Mouse (Mus musculus) lung, postnatal 10 days (tissue): ENCODE data around the gene Fam213b.

ENCODE experiments used
- DNase-seq: peaks from one replicate; pipeline ENCODE4 v3.0.0; 2021

Fam213b gene

DNA sequence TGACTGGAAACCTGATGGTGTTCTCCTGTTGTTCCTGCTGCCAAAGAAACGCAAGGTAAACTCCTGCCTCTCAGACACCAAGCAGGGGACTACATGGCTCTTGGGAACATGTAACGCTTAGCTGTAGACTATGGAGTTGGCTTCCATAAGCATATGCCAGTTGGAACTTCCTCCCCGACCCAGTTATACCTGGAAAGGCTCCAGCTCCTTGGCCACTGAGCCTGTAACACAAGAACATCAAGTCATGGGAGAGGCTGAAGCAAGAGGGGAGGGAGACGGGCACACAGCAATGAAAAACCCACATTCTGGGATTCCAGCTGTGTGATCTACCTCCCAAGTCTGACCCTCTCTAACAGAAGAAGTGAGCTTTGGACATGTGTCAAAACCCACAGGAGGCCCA is 23.4 kb upstream of the Fam213b start:
- no peak for DNase-seq

DNA sequence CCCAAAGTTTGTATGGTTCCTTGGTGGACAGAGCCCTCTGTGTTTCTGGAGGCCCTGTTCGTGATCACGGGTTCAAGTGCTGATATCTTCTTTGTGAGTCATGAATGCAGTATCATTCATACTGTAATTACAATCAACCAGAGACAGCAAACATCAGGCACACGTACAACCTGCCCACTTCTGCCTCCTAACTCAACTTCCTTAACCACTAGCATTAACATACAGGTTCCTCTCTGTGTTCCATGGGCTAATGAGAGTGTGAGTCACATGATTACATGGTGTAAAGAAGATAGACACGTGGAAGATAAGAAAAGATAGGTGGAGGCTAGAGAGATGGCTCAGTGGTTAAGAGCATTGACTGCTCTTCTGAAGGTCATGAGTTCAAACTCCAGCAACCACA is 17.7 kb upstream of the Fam213b start:
- DNase-seq, result no peak

DNA sequence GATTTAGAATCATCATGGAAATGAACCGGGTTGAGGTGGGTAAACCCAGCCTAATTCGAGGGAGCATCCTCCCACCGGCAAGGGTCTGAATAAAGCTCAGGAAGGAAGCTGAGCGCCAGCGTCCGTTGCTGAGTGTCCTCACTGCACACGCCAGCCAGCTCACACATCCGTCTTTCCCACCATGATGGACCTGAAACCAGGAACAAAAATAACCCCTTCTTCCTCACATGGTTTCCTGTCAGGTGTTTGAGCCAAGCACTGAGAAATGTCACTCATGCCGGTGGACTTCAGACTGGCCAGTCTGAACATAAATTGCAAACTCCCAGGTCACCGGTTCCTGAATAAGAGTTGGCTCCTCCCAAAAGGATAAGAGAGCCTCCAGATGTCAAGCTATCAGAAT is 16.4 kb upstream of the Fam213b start:
- no peak for DNase-seq

DNA sequence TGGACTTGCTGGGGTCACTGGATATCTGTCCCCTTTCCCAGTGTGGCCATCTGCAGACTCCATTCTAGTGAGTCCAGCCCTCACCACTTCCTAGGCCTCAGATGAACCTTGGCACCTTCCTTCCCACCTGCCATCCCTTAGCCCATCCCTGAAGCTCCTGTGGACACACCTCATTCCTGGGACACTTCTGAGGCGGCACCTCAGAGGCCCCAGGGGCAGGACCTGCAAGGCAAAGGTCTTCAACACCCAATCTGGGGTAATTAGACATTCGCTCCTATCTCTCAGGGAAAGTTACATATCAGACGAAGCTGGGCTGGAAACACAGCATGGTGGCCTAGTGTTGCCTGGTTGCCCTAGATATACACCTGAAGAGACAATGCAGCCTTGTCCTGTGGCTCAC is 15.8 kb upstream of the Fam213b start:
- DNase-seq, result no peak

DNA sequence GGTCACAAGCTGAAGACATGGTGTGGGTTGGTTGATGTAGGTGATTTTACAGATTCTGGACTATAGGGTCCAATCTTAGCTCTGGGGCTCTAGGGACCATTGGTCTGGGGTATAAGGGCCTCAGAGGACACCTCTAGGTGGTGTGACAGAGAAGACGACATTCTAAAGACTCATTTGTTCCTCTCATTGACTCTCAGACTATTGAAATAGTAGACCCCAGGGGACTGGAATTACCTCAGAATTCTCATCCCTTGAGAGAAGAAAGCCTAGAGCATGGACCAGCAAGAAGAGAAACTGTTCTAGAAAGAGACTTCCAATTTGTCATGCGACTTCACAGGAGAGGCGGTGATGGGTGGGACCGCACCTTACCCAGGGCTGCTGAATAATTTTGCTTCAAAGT is 15.3 kb upstream of the Fam213b start:
- DNase-seq, result no peak

DNA sequence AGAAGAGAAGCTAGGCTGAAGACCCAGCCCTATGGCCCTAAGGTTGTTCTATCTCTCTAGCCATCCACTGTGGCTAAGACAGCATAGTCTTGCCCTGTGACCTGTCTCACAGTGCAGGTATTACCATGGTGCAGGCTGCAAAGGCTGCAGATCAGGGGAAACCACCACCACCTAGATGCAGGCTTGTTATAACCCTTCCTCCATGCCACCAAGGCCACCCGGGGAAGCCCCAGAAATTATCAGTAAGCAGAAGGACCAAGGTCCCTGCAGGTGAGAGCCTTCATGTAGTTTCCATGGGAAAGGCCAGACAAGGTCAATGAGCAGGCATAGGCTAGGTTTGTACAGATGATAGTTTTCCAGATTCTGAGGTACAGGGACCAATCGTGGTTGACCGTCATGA is 14.9 kb upstream of the Fam213b start:
- DNase-seq, result no peak

DNA sequence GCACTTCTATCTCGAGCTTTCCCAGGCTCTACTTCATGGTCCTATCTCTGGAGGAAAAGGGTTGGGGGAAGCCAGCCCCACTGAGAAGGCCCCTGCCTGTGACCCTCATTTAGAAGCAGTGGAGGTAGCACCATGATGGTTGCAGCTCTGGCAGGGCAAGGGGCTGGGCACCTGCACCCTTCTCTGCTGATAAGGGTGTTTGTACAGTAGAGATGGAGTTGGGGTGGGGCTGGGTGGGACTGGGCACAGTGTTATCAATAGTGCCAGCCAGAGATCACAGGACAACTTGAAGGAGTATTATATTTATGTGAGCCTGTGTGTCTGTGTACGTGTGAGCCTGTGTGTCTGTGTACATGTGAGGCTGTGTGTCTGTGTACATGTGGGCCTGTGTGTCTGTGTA is 12.7 kb upstream of the Fam213b start:
- no peak for DNase-seq

DNA sequence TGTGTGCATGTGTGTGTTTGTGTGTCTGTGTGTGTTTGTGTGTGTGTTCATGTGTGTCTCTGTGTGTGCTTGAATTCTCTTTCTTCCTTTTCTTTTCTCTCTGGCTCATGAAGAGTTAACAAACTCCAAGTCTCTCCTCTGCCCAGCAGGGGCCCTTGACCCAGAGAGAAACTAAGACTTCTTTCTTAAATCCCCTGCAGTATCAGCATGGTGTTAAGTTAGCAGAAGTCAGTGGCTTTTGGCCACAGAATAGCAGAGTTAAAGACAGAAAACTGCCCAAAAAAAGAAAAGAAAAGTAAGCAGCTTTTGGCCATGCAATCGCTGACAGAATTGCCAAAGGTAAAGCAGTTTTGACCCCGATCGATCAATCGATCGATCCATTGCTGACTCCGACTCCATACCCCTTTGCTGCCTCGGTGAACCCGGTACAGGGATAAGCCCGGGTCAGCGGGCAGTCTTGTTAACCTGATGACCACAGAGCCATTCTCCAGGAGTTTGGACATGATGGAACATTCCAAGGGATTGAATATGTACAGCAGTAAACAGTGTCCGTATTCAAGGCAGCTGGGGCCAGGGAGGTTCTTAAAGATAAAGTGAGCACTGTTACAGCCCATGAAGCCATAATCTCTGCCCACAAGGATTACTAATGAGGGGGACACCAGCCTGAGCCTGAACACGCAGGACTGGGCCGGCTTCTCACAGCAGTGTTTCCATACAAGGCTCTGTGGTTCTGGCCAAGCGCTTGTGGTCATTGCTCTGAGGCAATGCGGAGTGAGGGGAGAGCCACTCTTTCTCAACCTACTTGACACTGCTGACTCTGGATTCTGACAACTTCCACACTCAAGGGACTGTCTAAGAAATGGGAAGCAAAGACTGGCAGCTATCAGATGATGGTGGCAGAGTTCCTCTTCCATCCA is 11.9 kb upstream of the Fam213b start:
- peak; percentile 46 for DNase-seq

DNA sequence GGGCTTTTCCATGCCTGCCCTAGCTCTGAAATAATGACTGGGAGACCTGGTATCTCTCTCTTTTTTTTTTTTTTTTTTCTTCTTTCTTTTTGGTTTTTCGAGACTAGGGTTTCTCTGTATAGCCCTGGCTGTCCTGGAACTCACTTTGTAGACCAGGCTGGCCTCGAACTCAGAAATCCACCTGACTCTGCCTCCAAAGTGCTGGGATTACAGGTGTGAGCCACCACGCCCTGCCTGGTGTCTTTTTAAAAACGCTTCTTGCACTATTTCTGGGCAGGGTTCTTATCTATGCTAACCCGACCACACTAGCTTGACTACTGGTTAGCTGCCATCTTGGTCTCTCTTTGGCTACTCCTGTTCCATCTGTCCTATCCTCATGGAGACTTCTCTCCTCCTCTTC is 9.6 kb upstream of the Fam213b start:
- no peak for DNase-seq

DNA sequence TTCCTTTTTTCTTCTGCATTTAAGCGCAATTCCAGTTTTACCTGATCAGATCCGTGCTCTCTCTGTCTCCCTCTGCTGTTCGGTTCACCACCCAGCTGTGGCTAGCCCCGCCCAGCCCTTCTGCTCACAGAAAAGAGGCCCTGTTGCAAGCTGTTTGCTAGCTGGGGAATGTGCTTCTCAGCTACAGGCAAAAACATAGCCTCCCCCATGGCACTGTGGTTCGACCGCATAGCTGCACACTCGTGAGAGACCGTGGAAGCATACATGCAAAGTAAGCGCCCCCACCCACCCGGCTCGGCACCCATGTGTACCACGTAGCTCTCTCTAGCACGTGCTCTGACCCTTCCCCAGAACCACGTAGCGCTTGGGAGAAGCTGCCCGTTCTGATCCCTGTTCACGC is 8.9 kb upstream of the Fam213b start:
- peak; percentile 88 for DNase-seq

DNA sequence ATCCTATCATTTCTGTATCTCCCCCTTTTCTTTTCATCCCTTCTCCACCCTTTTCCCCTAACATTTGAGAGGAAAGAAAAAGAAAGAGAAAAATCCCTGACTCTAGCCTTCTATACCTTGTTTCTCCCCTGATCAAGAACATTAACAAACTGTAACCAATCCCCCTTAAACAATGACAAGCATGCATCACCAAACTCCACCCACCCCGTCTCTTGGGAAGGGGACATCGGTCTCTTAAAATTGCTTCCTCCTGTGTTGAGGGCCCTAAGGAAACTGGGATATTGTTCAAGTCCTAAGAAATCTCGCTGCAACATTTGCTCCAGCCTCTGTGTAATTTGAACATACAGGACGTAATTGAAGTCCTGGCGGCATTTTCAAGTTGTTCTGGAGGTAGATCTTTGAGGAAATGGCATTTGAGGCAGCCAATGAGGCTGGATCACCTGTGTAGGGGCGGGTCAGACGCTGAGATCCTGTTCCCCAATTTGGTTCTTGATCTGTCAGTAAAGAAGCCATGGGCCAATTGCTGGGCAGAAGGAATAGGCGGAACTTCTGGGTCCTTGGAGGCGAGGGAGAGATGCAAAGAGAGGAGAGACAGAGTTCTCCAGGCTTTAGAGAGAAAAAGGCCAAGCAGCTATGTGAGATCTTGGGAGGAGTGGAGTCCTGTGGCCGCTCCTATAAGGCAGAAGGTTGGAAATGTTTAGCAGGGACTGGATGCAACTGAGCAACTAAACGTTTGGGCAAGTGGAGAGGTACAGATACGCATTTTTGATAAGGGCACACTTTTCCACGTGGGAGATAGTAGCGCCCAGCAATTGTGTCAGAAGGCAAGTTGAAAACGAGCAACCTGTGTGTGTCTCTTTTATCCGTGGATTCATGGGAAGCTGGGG is 5.5 kb upstream of the Fam213b start:
- peak; percentile 85 for DNase-seq

DNA sequence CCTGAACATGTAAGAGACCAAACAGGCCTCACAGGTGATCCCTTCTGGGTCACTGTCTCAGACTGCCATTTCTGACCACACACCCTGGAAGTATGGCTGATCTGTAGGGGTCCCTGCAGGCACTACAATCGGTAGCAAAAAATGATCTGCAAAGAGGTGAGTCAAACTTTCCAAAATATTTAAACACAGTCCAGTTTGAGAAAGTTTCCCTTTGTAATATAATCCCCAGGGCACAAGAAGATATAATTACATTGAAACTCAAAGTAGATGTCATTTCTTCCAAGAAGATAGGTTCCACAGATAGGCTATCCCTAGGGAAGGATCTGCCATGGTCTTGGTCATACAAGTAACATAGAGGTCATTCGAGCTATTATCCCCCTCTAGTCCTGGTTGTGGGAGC is 3.4 kb upstream of the Fam213b start:
- no peak for DNase-seq

DNA sequence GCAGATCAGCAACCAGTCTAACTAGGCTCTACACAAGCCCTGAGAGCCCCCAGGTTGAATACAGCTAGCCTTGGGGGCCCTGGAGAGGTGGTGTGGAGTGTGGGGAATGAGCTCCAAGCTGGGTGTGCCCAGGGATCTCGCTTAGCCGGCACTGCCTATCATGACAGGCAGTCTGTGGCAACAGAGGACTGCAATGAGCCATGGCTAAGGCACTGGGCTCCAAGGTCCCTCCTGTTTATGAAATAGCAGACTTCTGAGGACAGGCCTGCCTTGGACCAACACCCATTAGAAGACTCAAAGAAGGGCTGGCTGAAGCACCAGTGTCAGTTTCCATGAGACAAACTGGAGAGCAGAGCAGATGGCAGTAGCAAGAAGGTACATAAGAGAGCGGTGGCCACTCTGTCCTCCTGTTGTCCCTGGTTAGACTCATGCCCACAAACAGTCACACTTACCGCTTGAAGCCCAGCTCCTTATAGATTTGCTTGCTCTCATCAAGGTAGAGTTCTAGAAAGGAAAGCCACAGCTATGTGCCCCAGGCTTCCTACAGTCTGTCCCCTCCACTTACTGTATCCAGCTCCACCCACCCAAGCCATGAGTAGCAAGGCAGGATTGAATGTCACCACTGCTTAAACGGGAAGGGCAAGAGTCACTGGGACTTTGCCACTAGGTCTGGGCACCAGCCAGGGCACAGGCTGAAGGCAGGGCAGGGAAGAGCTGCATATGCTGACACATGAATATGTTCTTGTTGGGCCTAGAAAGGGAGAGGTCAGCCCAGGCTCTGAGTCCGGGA is 1.1 kb downstream of the Fam213b start:
- DNase-seq, result no peak

DNA sequence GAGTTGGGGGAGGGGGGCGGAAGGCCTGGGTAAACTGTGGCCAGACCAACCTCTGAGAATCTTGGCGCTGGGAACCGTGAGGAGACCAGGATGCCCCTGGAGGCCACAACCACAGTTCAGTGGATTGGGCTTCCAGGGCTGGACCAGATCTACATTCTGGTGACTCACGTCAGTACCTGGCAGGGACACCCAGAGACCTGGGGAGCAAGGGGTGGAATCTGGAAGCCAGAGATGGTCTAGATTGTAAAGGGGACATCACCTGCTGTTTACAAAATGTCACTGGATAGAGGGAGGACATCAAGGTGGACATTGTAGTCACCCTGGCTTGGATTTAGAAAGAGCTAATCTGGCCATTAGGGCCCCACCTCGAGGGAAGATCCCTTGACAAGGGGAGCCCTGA is 3.4 kb downstream of the Fam213b start:
- DNase-seq, result no peak

DNA sequence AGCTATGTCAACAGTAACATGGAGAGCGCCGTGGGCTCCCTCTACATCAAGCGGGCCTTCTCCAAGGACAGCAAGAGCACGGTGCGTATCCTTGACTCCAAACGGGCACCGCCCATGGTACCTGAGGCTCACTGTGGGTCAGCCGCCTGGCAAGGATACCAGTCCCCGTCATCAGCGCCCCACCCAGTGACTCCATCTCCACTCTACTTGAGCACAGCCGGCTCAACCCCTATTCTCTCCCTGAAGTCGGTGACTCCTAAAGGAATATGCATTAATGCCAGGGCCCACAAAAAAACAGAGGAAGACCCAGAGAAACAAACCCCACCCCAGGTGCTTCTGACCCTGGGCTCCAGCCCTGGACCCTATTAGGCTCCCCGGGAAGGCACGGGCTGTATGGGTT is 8.0 kb downstream of the Fam213b start:
- DNase-seq, result no peak

DNA sequence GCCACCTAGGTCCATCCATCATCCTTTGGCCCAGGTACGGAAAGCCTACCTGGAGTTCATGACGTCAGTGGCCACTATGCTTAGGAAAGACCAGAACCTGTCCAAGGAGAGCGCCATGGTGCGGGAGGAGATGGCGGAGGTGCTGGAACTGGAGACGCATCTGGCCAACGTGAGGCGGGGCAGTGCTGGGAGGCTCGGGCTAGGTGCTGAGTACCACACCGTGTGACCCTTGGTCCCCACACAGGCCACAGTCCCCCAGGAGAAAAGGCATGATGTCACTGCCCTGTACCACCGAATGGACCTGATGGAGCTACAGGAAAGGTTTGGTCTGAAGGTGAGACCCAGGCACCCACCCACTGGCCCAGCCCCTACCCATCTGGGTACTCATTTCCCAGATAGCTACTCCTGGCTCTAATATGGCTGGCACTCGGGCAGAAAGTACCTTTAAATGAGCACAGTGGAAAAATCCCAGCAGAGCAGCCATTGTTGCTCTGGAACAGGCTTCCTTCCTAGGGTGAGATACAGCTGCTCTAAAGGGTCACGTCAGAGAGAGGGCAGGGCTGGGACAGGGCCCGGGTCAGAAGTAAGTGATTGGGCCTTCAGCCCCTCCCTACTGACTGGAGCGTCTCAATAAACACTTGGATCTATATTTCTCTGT is 11.2 kb downstream of the Fam213b start:
- DNase-seq, result no peak

DNA sequence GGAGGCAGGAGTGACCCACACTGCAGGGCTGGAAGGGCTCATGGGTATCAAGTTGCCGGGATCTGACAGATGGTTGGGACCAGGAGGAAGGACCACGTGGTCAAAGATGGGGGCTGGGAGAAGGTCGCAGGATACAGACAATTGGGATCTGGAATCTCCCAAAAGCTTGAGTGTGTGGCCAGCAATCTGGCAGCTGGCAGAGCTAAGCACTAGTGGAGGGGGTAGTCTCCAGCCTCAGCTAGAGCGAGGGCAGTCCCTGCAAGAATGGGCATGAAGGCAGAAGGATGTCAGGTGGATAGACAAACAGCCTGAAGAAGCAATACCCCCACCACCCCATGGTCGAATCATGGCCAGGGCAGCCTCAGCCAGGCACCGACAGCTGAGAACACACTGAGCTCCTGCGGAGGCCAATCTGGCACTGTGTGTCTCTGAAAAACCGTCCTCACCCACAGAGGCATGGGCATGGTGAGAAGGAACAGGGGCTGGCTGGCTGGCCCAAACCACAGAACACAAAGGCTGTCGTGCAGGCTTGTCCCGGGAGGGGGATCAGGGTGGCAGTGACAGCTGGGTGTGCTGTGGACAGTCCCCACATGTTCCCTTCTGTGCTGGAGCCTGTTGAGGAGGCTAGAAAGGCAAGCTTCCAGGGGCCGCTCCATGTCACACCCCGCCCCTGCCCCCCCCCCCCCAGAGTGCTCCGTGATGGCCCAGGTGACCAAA is 11.9 kb downstream of the Fam213b start:
- no peak for DNase-seq

DNA sequence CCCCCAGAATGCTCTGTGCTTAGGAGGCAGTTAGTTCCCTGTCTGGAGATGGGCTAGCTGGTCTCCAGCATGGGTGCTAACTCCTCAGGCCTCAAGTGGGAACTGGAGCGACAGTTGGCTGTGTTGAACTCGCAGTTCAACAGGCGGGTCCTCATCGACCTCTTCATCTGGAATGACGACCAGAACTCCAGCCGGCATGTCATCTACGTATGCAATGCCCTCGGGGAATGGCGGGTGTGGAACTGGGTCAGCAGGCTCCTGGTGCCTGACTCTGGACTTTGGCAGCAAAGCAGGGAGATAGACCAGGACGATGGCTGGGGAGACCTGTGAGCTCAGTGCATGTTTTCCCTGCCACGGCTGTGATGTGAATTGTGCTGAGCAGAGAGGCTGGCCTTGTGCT is 13.5 kb downstream of the Fam213b start:
- DNase-seq, result no peak

DNA sequence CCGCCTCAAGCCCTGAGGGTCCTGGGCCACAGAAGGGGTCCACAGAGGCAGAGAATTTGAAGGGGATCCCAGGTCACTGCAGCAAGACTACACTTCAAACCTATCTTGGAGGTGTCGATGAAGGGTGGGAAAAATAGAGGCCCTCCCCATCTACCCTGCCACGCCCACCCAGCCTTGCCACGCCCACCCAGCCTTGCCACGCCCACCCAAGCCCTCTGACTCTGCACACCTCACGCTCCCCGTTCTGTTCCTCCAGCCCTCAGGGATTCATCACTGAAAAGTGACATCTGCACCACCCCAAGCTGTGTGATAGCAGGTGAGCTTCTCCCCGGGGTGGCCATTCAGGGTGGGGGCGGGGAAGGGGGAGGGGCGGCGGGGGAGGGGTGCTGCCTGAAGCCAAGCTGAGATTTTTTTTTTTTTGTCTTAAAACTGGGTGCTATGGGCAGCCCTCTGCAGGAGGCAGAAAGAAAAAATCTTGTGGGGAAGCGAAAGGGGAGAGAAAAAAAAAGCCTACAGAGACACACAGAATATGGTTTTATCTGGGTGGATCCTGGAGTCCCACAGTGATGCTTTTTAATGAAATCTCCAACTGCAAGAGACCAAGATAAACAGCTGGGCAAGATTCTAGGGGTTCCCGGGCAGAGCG is 16.8 kb downstream of the Fam213b start:
- DNase-seq, result no peak

DNA sequence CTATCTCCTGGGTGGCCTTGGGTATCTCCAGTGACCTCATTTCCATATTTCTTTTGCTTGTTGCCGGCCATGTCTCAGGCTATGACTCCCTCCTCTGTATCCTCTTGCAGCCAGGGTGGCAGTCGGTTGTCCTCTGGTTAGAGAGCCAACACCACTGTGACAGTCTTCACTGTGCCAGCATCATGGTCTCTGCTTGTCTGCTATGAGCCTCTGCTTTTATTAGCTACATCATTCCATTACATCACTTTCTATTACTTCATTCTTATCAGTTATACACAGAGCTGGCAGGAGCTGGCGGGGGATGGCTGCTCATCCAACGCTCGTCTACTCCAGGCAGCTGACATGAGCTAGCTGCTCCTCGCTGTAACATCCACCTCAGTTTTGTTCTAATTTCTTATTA is 18.2 kb downstream of the Fam213b start:
- peak; percentile 40 for DNase-seq

DNA sequence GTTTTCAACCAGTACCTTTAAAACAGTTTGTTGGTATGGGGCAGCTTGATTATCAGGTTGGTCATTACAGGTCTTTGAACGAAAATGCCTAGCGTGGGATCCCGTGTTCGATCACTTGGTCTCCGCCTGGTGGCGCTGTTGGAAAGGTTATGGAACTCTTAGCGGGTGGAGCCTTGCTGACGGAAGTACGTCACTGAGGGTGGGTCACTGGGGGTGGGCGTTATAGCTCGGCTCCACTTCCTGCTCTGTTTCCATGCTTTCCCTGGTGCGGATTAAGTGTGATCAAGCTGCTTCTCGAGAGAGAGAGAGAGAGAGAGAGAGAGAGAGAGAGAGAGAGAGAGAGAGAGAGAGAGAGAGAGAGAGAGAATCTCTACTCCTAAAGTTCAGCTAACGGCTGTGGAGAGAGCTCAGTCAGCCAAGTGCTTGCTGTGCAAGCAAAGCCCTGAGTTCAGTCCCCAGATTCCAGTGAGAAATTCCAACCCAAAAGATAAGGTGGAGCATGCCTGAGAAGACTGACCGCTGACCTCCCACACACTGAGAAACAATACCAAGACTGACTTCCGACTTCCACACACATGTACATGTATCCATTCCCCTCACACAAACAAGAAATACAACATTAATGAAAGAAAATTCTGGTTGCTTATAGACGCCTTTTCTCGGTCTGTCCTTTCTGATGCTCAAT is 20.9 kb downstream of the Fam213b start:
- DNase-seq, result peak; percentile 95
